Mouse (Mus musculus): Measurements from ENCODE around the gene Aco2. TPM values are rescaled to one million over a fixed set of nuclear protein-coding genes. Genes with fewer than 3 reads are reported as not detected.

The Aco2 gene
- polyA plus RNA-seq (2012; fragmentation: generic; extraction: Trizol), result 368 TPM
- long read RNA-seq, experiment 1, transcript Aco2-201 (18 exons, 2,918 nt), result major isoform, 218 of 285 reads
- long read RNA-seq, experiment 1, partial matches to known transcripts, result 53 of 285 reads
- long read RNA-seq, experiment 1, other reads (novel, unspliced or antisense), result 13 of 285 reads
- long read RNA-seq, experiment 2, transcript Aco2-201 (18 exons, 2,918 nt), result major isoform, 1,994 of 2,105 reads
- long read RNA-seq, experiment 2, partial matches to known transcripts, result 53 of 2,105 reads
- long read RNA-seq, experiment 2, other reads (novel, unspliced or antisense), result 58 of 2,105 reads

- H3K79me2 ChIP-seq (ENCODE audit: control insufficient read depth, insufficient read depth), result peaks cover 96% of the 10 kb centered on the region
- TF ChIP-seq CEBPB (IDR thresholded peaks at IDR 0.05; ENCODE audit: low read depth) (no peak), MAX (IDR thresholded peaks at IDR 0.05) (peak; percentile 66)
- peaks cover 42% of the 10 kb centered on the region for H3K36me3 ChIP-seq (ENCODE audit: control insufficient read depth, insufficient read depth)
- peaks cover 87% of the 10 kb centered on the region for H3K79me3 ChIP-seq (ENCODE audit: low read depth)
- H3ac ChIP-seq (ENCODE audit: control insufficient read depth, insufficient read length, low read depth), result peak within 1 kb of the TSS; percentile 81
- H3K4me3 ChIP-seq (ENCODE audit: insufficient read depth, poor library complexity, severe bottlenecking), result peak within 1 kb of the TSS; percentile 99
- no peaks in the 10 kb centered on the region for H3K27me3 ChIP-seq (ENCODE audit: control insufficient read depth, insufficient read depth, insufficient read length)
Observed at GRCm38 (mm10) chr15:81872262-81873136, at the start of gene Aco2. Aco2 (plus strand) TSS chr15:81872309.

- no peaks in the 10 kb centered on the region for H3K27me3 ChIP-seq (ENCODE audit: control insufficient read depth, insufficient read depth, insufficient read length)
- no peak overlapping the region for H3ac ChIP-seq (ENCODE audit: control insufficient read depth, insufficient read length, low read depth)
- TF ChIP-seq MYOG (IDR thresholded peaks at IDR 0.05; ENCODE audit: control insufficient read depth, extremely low read depth, insufficient read length) (no peak), USF1 (IDR thresholded peaks at IDR 0.05; ENCODE audit: low read depth) (no peak)
- H3K36me3 ChIP-seq (ENCODE audit: control insufficient read depth, insufficient read depth), result peaks cover 72% of the 10 kb centered on the region
- H3K79me3 ChIP-seq (ENCODE audit: low read depth), result no peaks in the 10 kb centered on the region
- no peaks in the 10 kb centered on the region for H3K79me2 ChIP-seq (ENCODE audit: control insufficient read depth, insufficient read depth)
- no peak overlapping the region for H3K4me3 ChIP-seq (ENCODE audit: insufficient read depth, poor library complexity, severe bottlenecking)
Observed at GRCm38 (mm10) chr15:81822631-81823030, 49.5 kb upstream of the Aco2 start.

- Histone ChIP-seq H3ac (ENCODE audit: control insufficient read depth, insufficient read length, low read depth) (no peak overlapping the region), H3K36me3 (ENCODE audit: control insufficient read depth, insufficient read depth) (peaks cover 59% of the 10 kb centered on the region), H3K27me3 (ENCODE audit: control insufficient read depth, insufficient read depth, insufficient read length) (no peaks in the 10 kb centered on the region), H3K79me3 (ENCODE audit: low read depth) (no peaks in the 10 kb centered on the region), H3K4me3 (ENCODE audit: insufficient read depth, poor library complexity, severe bottlenecking) (no peak overlapping the region), H3K79me2 (ENCODE audit: control insufficient read depth, insufficient read depth) (no peaks in the 10 kb centered on the region)
- TF ChIP-seq CTCF (IDR thresholded peaks at IDR 0.05; ENCODE audit: control insufficient read depth, insufficient read depth, insufficient read length) (no peak), USF1 (IDR thresholded peaks at IDR 0.05; ENCODE audit: low read depth) (no peak), CEBPB (IDR thresholded peaks at IDR 0.05; ENCODE audit: low read depth) (no peak), MYOD1 (IDR thresholded peaks at IDR 0.05; ENCODE audit: control insufficient read depth, insufficient read length, low read depth) (no peak), MYOG (IDR thresholded peaks at IDR 0.05; ENCODE audit: control insufficient read depth, extremely low read depth, insufficient read length) (no peak), MAX (IDR thresholded peaks at IDR 0.05) (no peak), FOSL1 (IDR thresholded peaks at IDR 0.05; ENCODE audit: insufficient read depth, low read length, poor library complexity, severe bottlenecking) (no peak)
Observed at GRCm38 (mm10) chr15:81824832-81825231, 47.3 kb upstream of the Aco2 start.

- Histone ChIP-seq H3K79me2 (ENCODE audit: control insufficient read depth, insufficient read depth) (no peaks in the 10 kb centered on the region), H3K79me3 (ENCODE audit: low read depth) (no peaks in the 10 kb centered on the region), H3K4me3 (ENCODE audit: insufficient read depth, poor library complexity, severe bottlenecking) (no peak overlapping the region), H3ac (ENCODE audit: control insufficient read depth, insufficient read length, low read depth) (no peak overlapping the region), H3K36me3 (ENCODE audit: control insufficient read depth, insufficient read depth) (peaks cover 36% of the 10 kb centered on the region), H3K27me3 (ENCODE audit: control insufficient read depth, insufficient read depth, insufficient read length) (no peaks in the 10 kb centered on the region)
- TF ChIP-seq MYOG (IDR thresholded peaks at IDR 0.05; ENCODE audit: control insufficient read depth, extremely low read depth, insufficient read length) (no peak), MAX (IDR thresholded peaks at IDR 0.05) (no peak), CEBPB (IDR thresholded peaks at IDR 0.05; ENCODE audit: low read depth) (no peak)
Observed at GRCm38 (mm10) chr15:81828426-81829207, 43.5 kb upstream of the Aco2 start.

- H3ac ChIP-seq (ENCODE audit: control insufficient read depth, insufficient read length, low read depth), result no peak overlapping the region
- no peak overlapping the region for H3K4me3 ChIP-seq (ENCODE audit: insufficient read depth, poor library complexity, severe bottlenecking)
- no peaks in the 10 kb centered on the region for H3K79me3 ChIP-seq (ENCODE audit: low read depth)
- no peaks in the 10 kb centered on the region for H3K27me3 ChIP-seq (ENCODE audit: control insufficient read depth, insufficient read depth, insufficient read length)
- no peaks in the 10 kb centered on the region for H3K79me2 ChIP-seq (ENCODE audit: control insufficient read depth, insufficient read depth)
- peaks cover 30% of the 10 kb centered on the region for H3K36me3 ChIP-seq (ENCODE audit: control insufficient read depth, insufficient read depth)
- TF ChIP-seq USF1 (IDR thresholded peaks at IDR 0.05; ENCODE audit: low read depth), result no peak
Observed at GRCm38 (mm10) chr15:81829208-81829580, 42.9 kb upstream of the Aco2 start.

- H3ac ChIP-seq (ENCODE audit: control insufficient read depth, insufficient read length, low read depth), result peak overlapping the region; percentile 46
- no peaks in the 10 kb centered on the region for H3K27me3 ChIP-seq (ENCODE audit: control insufficient read depth, insufficient read depth, insufficient read length)
- no peaks in the 10 kb centered on the region for H3K79me3 ChIP-seq (ENCODE audit: low read depth)
- H3K79me2 ChIP-seq (ENCODE audit: control insufficient read depth, insufficient read depth), result no peaks in the 10 kb centered on the region
- TF ChIP-seq CEBPB (IDR thresholded peaks at IDR 0.05; ENCODE audit: low read depth), result no peak
- no peak for TF ChIP-seq USF1 (IDR thresholded peaks at IDR 0.05; ENCODE audit: low read depth)
- TF ChIP-seq MYOD1 (IDR thresholded peaks at IDR 0.05; ENCODE audit: control insufficient read depth, insufficient read length, low read depth), result no peak
- no peak for TF ChIP-seq FOSL1 (IDR thresholded peaks at IDR 0.05; ENCODE audit: insufficient read depth, low read length, poor library complexity, severe bottlenecking)
- TF ChIP-seq MYOG (IDR thresholded peaks at IDR 0.05; ENCODE audit: control insufficient read depth, extremely low read depth, insufficient read length), result no peak
- TF ChIP-seq CTCF (IDR thresholded peaks at IDR 0.05; ENCODE audit: control insufficient read depth, insufficient read depth, insufficient read length), result no peak
- no peak for TF ChIP-seq MAX (IDR thresholded peaks at IDR 0.05)
- H3K4me3 ChIP-seq (ENCODE audit: insufficient read depth, poor library complexity, severe bottlenecking), result no peak overlapping the region
- peaks cover 17% of the 10 kb centered on the region for H3K36me3 ChIP-seq (ENCODE audit: control insufficient read depth, insufficient read depth)
Observed at GRCm38 (mm10) chr15:81830530-81830929, 41.6 kb upstream of the Aco2 start.
